In the genomic region with DNA sequence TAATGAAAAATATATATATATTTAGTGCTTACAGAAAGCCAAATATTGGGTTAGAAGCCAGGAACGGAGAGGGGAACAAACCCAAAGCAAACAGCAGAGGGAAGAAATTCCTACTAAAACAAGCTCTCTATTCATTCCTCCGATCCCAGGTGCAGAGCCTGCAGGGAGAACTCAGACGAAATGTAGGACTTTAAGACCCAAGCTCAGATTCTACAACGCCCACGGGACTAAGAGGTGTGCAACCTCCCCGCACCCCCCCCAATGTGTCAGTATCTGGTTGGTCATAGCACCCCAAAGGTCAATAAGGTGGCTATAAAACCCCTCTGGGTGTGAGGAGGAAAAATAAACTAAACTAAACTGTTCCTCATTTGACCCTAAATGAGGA, we compare ENCODE assay signal across 8 mouse cellular contexts.
DNase-seq lines count a peak whose midpoint lies in the region; ATAC-seq and TF ChIP-seq lines count a peak whose summit lies in the region.

No protein-coding gene starts in this region.

- no peaks in the 10 kb centered on the region for H3K9me3 ChIP-seq in forebrain, postnatal 0 days (ENCODE audit: low read length)
- H3K9me3 ChIP-seq in forebrain, embryonic 11.5 days (ENCODE audit: control insufficient read depth, low read length): no peaks in the 10 kb centered on the region
- no peaks in the 10 kb centered on the region for H3K9me3 ChIP-seq in kidney, postnatal 0 days (replicated peaks; ENCODE audit: low read length)
- no peaks in the 10 kb centered on the region for H3K9me3 ChIP-seq in hindbrain, embryonic 16.5 days (ENCODE audit: control insufficient read depth, low read length)
- H3K9me3 ChIP-seq in neural tube, embryonic 15.5 days (replicated peaks): no peaks in the 10 kb centered on the region

- H3K36me3 ChIP-seq in forebrain, postnatal 0 days (ENCODE audit: insufficient read depth): no peaks in the 10 kb centered on the region
- no peaks in the 10 kb centered on the region for H3K36me3 ChIP-seq in forebrain, embryonic 11.5 days (ENCODE audit: control insufficient read depth, insufficient read depth, low read length)
- H3K36me3 ChIP-seq in kidney, postnatal 0 days (ENCODE audit: insufficient read depth, low read length): no peaks in the 10 kb centered on the region
- no peaks in the 10 kb centered on the region for H3K36me3 ChIP-seq in hindbrain, embryonic 16.5 days (ENCODE audit: control insufficient read depth, insufficient read depth, low read length)
- no peaks in the 10 kb centered on the region for H3K36me3 ChIP-seq in neural tube, embryonic 15.5 days

- no peak for TF ChIP-seq CTCF in forebrain, postnatal 0 days (IDR thresholded peaks at IDR 0.05; ENCODE audit: low read depth)
- no peak for TF ChIP-seq CTCF in kidney, postnatal 0 days (IDR thresholded peaks at IDR 0.05; ENCODE audit: low read depth)

- H3K27ac ChIP-seq in forebrain, postnatal 0 days (ENCODE audit: low read depth, low read length): no peak overlapping the region
- no peak overlapping the region for H3K27ac ChIP-seq in forebrain, embryonic 11.5 days (ENCODE audit: low read depth, low read length)
- H3K27ac ChIP-seq in kidney, postnatal 0 days: peak overlapping the region; percentile 84; the same call in 1 of the 2 replicates
- no peak overlapping the region for H3K27ac ChIP-seq in hindbrain, embryonic 16.5 days (ENCODE audit: low read depth, low read length)
- no peak overlapping the region for H3K27ac ChIP-seq in neural tube, embryonic 15.5 days (replicated peaks)

- H3K4me2 ChIP-seq in forebrain, postnatal 0 days (ENCODE audit: low read depth): peak overlapping the region; percentile 3; the same call in 1 of the 2 replicates
- no peak overlapping the region for H3K4me2 ChIP-seq in forebrain, embryonic 11.5 days (ENCODE audit: low read depth, low read length, severe bottlenecking)
- peak overlapping the region; percentile 52 for H3K4me2 ChIP-seq in kidney, postnatal 0 days (ENCODE audit: low read length)
- H3K4me2 ChIP-seq in hindbrain, embryonic 16.5 days (ENCODE audit: low read length): peak overlapping the region; percentile 35; the same call in 1 of the 2 replicates
- H3K4me2 ChIP-seq in neural tube, embryonic 15.5 days: peak overlapping the region; percentile 47

- H3K4me3 ChIP-seq in forebrain, postnatal 0 days (ENCODE audit: low read depth, low read length): no peak overlapping the region
- no peak overlapping the region for H3K4me3 ChIP-seq in forebrain, embryonic 11.5 days (ENCODE audit: low read depth, low read length)
- 0 out of 2 replicates have a peak overlapping the region, but pooled peaks have one; percentile 4 for H3K4me3 ChIP-seq in kidney, postnatal 0 days (replicated peaks; ENCODE audit: low read depth, low read length)
- H3K4me3 ChIP-seq in hindbrain, embryonic 16.5 days (ENCODE audit: low read length): no peak overlapping the region
- H3K4me3 ChIP-seq in neural tube, embryonic 15.5 days (replicated peaks): no peak overlapping the region

- no peak for ATAC-seq in forebrain, postnatal 0 days
- ATAC-seq in forebrain, embryonic 11.5 days (replicated peaks; ENCODE audit: low FRiP score): no peak
- no peak for ATAC-seq in kidney, postnatal 0 days (replicated peaks; ENCODE audit: low FRiP score, low read depth)
- no peak for ATAC-seq in hindbrain, embryonic 16.5 days
- no peak for ATAC-seq in neural tube, embryonic 15.5 days (ENCODE audit: low FRiP score)

- WGBS in forebrain, postnatal 0 days: 48% methylated on average over 6 of the region's 6 CpGs
- WGBS in forebrain, embryonic 11.5 days: 50% methylated on average over 6 of the region's 6 CpGs
- 11% methylated on average over 6 of the region's 6 CpGs for WGBS in kidney, postnatal 0 days
- WGBS in hindbrain, embryonic 16.5 days: 43% methylated on average over 6 of the region's 6 CpGs
- 39% methylated on average over 6 of the region's 6 CpGs for WGBS in neural tube, embryonic 15.5 days

- H3K9ac ChIP-seq in forebrain, postnatal 0 days: no peak overlapping the region
- no peak overlapping the region for H3K9ac ChIP-seq in forebrain, embryonic 11.5 days (ENCODE audit: low read length)
- H3K9ac ChIP-seq in kidney, postnatal 0 days (ENCODE audit: low read depth, low read length): peak overlapping the region; percentile 44
- H3K9ac ChIP-seq in hindbrain, embryonic 16.5 days (ENCODE audit: low read depth, low read length): no peak overlapping the region
- no peak overlapping the region for H3K9ac ChIP-seq in neural tube, embryonic 15.5 days (replicated peaks)

- no peak for DNase-seq in forebrain, postnatal 0 days
- no peak for DNase-seq in forebrain, embryonic 11.5 days (ENCODE audit: low spot score)
- DNase-seq in kidney, postnatal 0 days (ENCODE audit: low spot score): no peak
- no peak for DNase-seq in kidney, adult 8-10 months
- DNase-seq in adipocyte (ENCODE audit: low spot score): no peak
- DNase-seq in urinary bladder, postnatal 10 days (ENCODE audit: low spot score): no peak

- no peaks in the 10 kb centered on the region for H3K27me3 ChIP-seq in forebrain, postnatal 0 days (ENCODE audit: insufficient read depth, low read length)
- no peaks in the 10 kb centered on the region for H3K27me3 ChIP-seq in forebrain, embryonic 11.5 days (ENCODE audit: control insufficient read depth, insufficient read depth, low read length)
- no peaks in the 10 kb centered on the region for H3K27me3 ChIP-seq in kidney, postnatal 0 days (ENCODE audit: insufficient read depth, low read length)
- H3K27me3 ChIP-seq in hindbrain, embryonic 16.5 days (replicated peaks; ENCODE audit: control insufficient read depth, insufficient read depth, low read length): no peaks in the 10 kb centered on the region
- H3K27me3 ChIP-seq in neural tube, embryonic 15.5 days (replicated peaks): no peaks in the 10 kb centered on the region

- H3K4me1 ChIP-seq in forebrain, postnatal 0 days (ENCODE audit: insufficient read depth): no peaks in the 10 kb centered on the region
- H3K4me1 ChIP-seq in forebrain, embryonic 11.5 days (replicated peaks; ENCODE audit: control insufficient read depth, insufficient read depth, low read length): no peaks in the 10 kb centered on the region
- peaks cover 24% of the 10 kb centered on the region for H3K4me1 ChIP-seq in kidney, postnatal 0 days (replicated peaks; ENCODE audit: insufficient read depth, low read length)
- H3K4me1 ChIP-seq in hindbrain, embryonic 16.5 days (ENCODE audit: control insufficient read depth, insufficient read depth, low read depth, low read length): peaks cover 5% of the 10 kb centered on the region
- H3K4me1 ChIP-seq in neural tube, embryonic 15.5 days: peaks cover 14% of the 10 kb centered on the region
